Mouse (Mus musculus): Measurements from ENCODE around the gene Nfatc2.

GRCm38 (mm10) chr2:168466066-168466465 lies 135.4 kb downstream of the Nfatc2 start:
- TF ChIP-seq USF2 (IDR thresholded peaks at IDR 0.05; ENCODE audit: borderline replicate concordance in 1 of 2, insufficient read depth in 1 of 2, low read depth in 1 of 2, low read length in 2 of 2) (no peak), POLR2A (IDR thresholded peaks at IDR 0.05; ENCODE audit: control insufficient read depth in 1 of 2, insufficient read depth in 1 of 2, low read depth in 1 of 2, low read length in 2 of 2, poor library complexity in 1 of 2) (no peak), CHD2 (IDR thresholded peaks at IDR 0.05; ENCODE audit: low read length) (no peak), MYC (IDR thresholded peaks at IDR 0.05; ENCODE audit: low read depth, low read length) (no peak), CTCF (IDR thresholded peaks at IDR 0.05 in 2 of 3, conservative IDR thresholded peaks at IDR 0.05 in 1 of 3; ENCODE audit: control insufficient read depth in 1 of 3, insufficient read depth in 1 of 3, low read depth in 2 of 3, low read length in 3 of 3, poor library complexity in 1 of 3, severe bottlenecking in 1 of 3) (no peak)

Measured in MEL (cell line).